Mouse (Mus musculus) ES-E14 (cell line): ENCODE measurements around the gene Oprl1. TPM values are rescaled to one million over a fixed set of nuclear protein-coding genes. Genes with fewer than 3 reads are reported as not detected.

Source experiments
- DNase-seq: peaks from one replicate; pipeline ENCODE4 v3.0.0-alpha.2; 2013; ENCODE audit warnings: low read depth, low spot score
- H3K27ac ChIP-seq: 2 replicates; pipeline ENCODE4 v1.5.1; 2012; ENCODE audit warnings: low read depth, mild to moderate bottlenecking, low read length, moderate library complexity, mixed read lengths; ENCODE audit not compliant: poor library complexity, insufficient read depth, severe bottlenecking
- H3K36me3 ChIP-seq: 2 replicates; pipeline ENCODE4 v1.6.1; 2012; ENCODE audit warnings: mild to moderate bottlenecking, low read length, moderate library complexity, mixed read lengths; ENCODE audit not compliant: control insufficient read depth, poor library complexity, insufficient read depth, severe bottlenecking
- H3K4me1 ChIP-seq, 2 experiments: fragments of 150-350 bp in 1 of 2; sonication (generic) in 1 of 2; 2 replicates each; pipeline ENCODE4 v1.6.1; 2012; ENCODE audit warnings: low read length in 2 of 2, mild to moderate bottlenecking in 1 of 2, mixed read lengths in 1 of 2; ENCODE audit not compliant: control insufficient read depth in 2 of 2, insufficient read depth in 2 of 2, poor library complexity in 1 of 2
- H3K4me3 ChIP-seq, 2 experiments: fragments of 150-350 bp in 1 of 2; sonication (generic) in 1 of 2; 2 replicates each; pipeline ENCODE4 v1.5.1; 2012; ENCODE audit warnings: low read length in 2 of 2, low read depth in 1 of 2, mild to moderate bottlenecking in 1 of 2, mixed read lengths in 1 of 2; ENCODE audit not compliant: insufficient read depth in 1 of 2, poor library complexity in 1 of 2, severe bottlenecking in 1 of 2
- H3K9ac ChIP-seq: 2 replicates; pipeline ENCODE4 v1.6.1; 2012; ENCODE audit warnings: low read depth, mild to moderate bottlenecking, low read length, mixed read lengths; ENCODE audit not compliant: poor library complexity, insufficient read depth, severe bottlenecking
- H3K9me3 ChIP-seq: fragments of 150-350 bp; sonication (generic); 2 replicates; pipeline ENCODE4 v1.6.1; 2012; ENCODE audit warnings: low read depth, mild to moderate bottlenecking, low read length; ENCODE audit not compliant: control insufficient read depth, insufficient read depth
- CHD2 ChIP-seq: IDR thresholded peaks from 2 replicates; pipeline ENCODE4 v1.6.1; 2014; ENCODE audit warnings: mild to moderate bottlenecking, low read depth, low read length, inconsistent platforms
- HCFC1 ChIP-seq: IDR thresholded peaks from 2 replicates; pipeline ENCODE4 v1.6.1; 2012; ENCODE audit warnings: low read length, inconsistent platforms, borderline replicate concordance; ENCODE audit not compliant: insufficient read depth
- MAFK ChIP-seq: IDR thresholded peaks from 2 replicates; pipeline ENCODE4 v1.6.1; 2014; ENCODE audit warnings: mild to moderate bottlenecking, low read depth, low read length, inconsistent platforms; ENCODE audit not compliant: insufficient read depth
- ZC3H11A ChIP-seq: IDR thresholded peaks from 2 replicates; pipeline ENCODE4 v1.6.1; 2012; ENCODE audit warnings: low read depth, mild to moderate bottlenecking, inconsistent platforms, low read length, borderline replicate concordance
- ZNF384 ChIP-seq: IDR thresholded peaks from 2 replicates; pipeline ENCODE4 v1.6.1; 2012; ENCODE audit warnings: low read depth, low read length, inconsistent platforms
- in situ Hi-C, 2 experiments: fragments of 600-800 bp; cut with MboI; formaldehyde crosslinking; loops; one replicate each; pipeline ENCODE4 v1.15.1; 2025; ENCODE audit warnings: low sequenced_read_pairs in 2 of 2, inconsistent platforms in 1 of 2; ENCODE audit not compliant: unreplicated experiment in 2 of 2
- total RNA-seq: library from RNA; depleted of rRNA; stranded (reverse); fragments of 300-350 nt; gene quantifications from 2 replicates; pipeline ENCODE4 v1.2.3, GENCODE M21; 2012

Gene Oprl1
- total RNA-seq, 1 experiment, result 2.9 TPM

GRCm38 (mm10) chr2:181671984-181672383 lies 42.8 kb upstream of the Oprl1 start:
- Histone ChIP-seq H3K4me1 (peaks cover 0 to 12% of the 10 kb centered on the region in 2 experiments; a peak in 1 of 4 replicates), H3K36me3 (no peaks in the 10 kb centered on the region), H3K4me3 (no peak overlapping the region), H3K27ac (no peak overlapping the region), H3K9ac (no peak overlapping the region), H3K9me3 (no peaks in the 10 kb centered on the region)
- in situ Hi-C loops, result no loop called here
- DNase-seq, result no peak
- no peak for TF ChIP-seq ZNF384
- TF ChIP-seq CHD2, result no peak

- H3K9me3 ChIP-seq, result no peaks in the 10 kb centered on the region
- no peak overlapping the region for H3K4me3 ChIP-seq
- no peak overlapping the region for H3K27ac ChIP-seq
- TF ChIP-seq ZNF384 (no peak), MAFK (no peak), CHD2 (no peak), ZC3H11A (no peak), HCFC1 (no peak)
- no peak overlapping the region for H3K9ac ChIP-seq
- no peak for DNase-seq
- in situ Hi-C loops, result no loop called here
- peaks cover 0 to 12% of the 10 kb centered on the region in 2 experiments; a peak in 1 of 4 replicates for H3K4me1 ChIP-seq
- H3K36me3 ChIP-seq, result no peaks in the 10 kb centered on the region
These were observed 41.3 kb upstream of the Oprl1 start for GRCm38 (mm10) chr2:181673501-181673900.

- no peak overlapping the region for H3K4me3 ChIP-seq
- in situ Hi-C loops, result no loop called here
- peaks cover 0 to 12% of the 10 kb centered on the region in 2 experiments; a peak in 1 of 4 replicates for H3K4me1 ChIP-seq
- no peak overlapping the region for H3K9ac ChIP-seq
- H3K36me3 ChIP-seq, result no peaks in the 10 kb centered on the region
- TF ChIP-seq ZNF384 (no peak), HCFC1 (no peak), ZC3H11A (no peak), MAFK (no peak)
- no peak overlapping the region for H3K27ac ChIP-seq
- no peaks in the 10 kb centered on the region for H3K9me3 ChIP-seq
- no peak for DNase-seq
These were observed 39.9 kb upstream of the Oprl1 start for GRCm38 (mm10) chr2:181674934-181675333.

GRCm38 (mm10) chr2:181675454-181675853 lies 39.4 kb upstream of the Oprl1 start:
- TF ChIP-seq ZNF384, result no peak
- no peak for TF ChIP-seq ZC3H11A
- TF ChIP-seq MAFK, result no peak
- no peak for TF ChIP-seq HCFC1
- TF ChIP-seq CHD2, result no peak
- Histone ChIP-seq H3K27ac (no peak overlapping the region; the same call in 1 of the 2 replicates), H3K9ac (no peak overlapping the region), H3K36me3 (no peaks in the 10 kb centered on the region), H3K9me3 (no peaks in the 10 kb centered on the region), H3K4me3 (no peak overlapping the region), H3K4me1 (peaks cover 0 to 10% of the 10 kb centered on the region in 2 experiments; a peak in 1 of 4 replicates)
- no peak for DNase-seq
- in situ Hi-C loops, result no loop called here

GRCm38 (mm10) chr2:181676424-181676823 lies 38.4 kb upstream of the Oprl1 start:
- Histone ChIP-seq H3K4me1 (peaks cover 0 to 10% of the 10 kb centered on the region in 2 experiments; a peak in 1 of 4 replicates), H3K4me3 (no peak overlapping the region), H3K27ac (no peak overlapping the region), H3K36me3 (no peaks in the 10 kb centered on the region), H3K9me3 (no peaks in the 10 kb centered on the region), H3K9ac (no peak overlapping the region)
- in situ Hi-C loops, result no loop called here
- TF ChIP-seq MAFK, result no peak
- TF ChIP-seq HCFC1, result no peak
- TF ChIP-seq CHD2, result no peak
- no peak for TF ChIP-seq ZNF384
- no peak for TF ChIP-seq ZC3H11A
- no peak for DNase-seq
